Mouse (Mus musculus) heart, adult 2 months (tissue): ENCODE measurements around the gene Ccdc15. TPM values are rescaled to one million over a fixed set of nuclear protein-coding genes. Genes with fewer than 3 reads are reported as not detected.

ENCODE experiments used
- DNase-seq, 2 experiments: peaks; one replicate each; pipeline ENCODE4 v3.0.0; 2021
- H3K27ac ChIP-seq: fragments of 200-600 bp; 2 replicates; pipeline ENCODE4 v1.8.1; 2022
- H3K27me3 ChIP-seq: fragments of 200-500 bp; 2 replicates; pipeline ENCODE4 v1.6.1; 2012; ENCODE audit warnings: mild to moderate bottlenecking, low read length, inconsistent platforms, mixed read lengths; ENCODE audit not compliant: control insufficient read depth, insufficient read depth
- H3K36me3 ChIP-seq: fragments of 200-500 bp; 2 replicates; pipeline ENCODE4 v1.6.1; 2012; ENCODE audit warnings: low read length, inconsistent platforms; ENCODE audit not compliant: control insufficient read depth, insufficient read depth
- H3K4me1 ChIP-seq: fragments of 200-500 bp; 2 replicates; pipeline ENCODE4 v1.6.1; 2011; ENCODE audit warnings: low read length; ENCODE audit not compliant: control insufficient read depth, insufficient read depth
- H3K4me3 ChIP-seq: fragments of 200-600 bp; 2 replicates; pipeline ENCODE4 v1.8.1; 2022
- H3K79me2 ChIP-seq: fragments of 200-500 bp; replicated peaks from 2 replicates; pipeline ENCODE4 v1.6.1; 2012; ENCODE audit warnings: mild to moderate bottlenecking, inconsistent platforms, low read length, moderate library complexity, mixed read lengths; ENCODE audit not compliant: control insufficient read depth, insufficient read depth
- H3K9ac ChIP-seq: fragments of 200-500 bp; 2 replicates; pipeline ENCODE4 v1.6.1; 2012; ENCODE audit warnings: low read depth, mild to moderate bottlenecking, control low read depth, inconsistent platforms, low read length, mixed read lengths
- CTCF ChIP-seq: fragments of 200-600 bp; IDR thresholded peaks from 2 replicates; pipeline ENCODE4 v1.8.1; 2022; ENCODE audit warnings: antibody characterized with exemption, mild to moderate bottlenecking, moderate library complexity
- EP300 ChIP-seq: fragments of 200-500 bp; IDR thresholded peaks from 2 replicates; pipeline ENCODE4 v1.6.1; 2011; ENCODE audit warnings: low read depth, low read length, control low read depth; ENCODE audit not compliant: insufficient read depth
- POLR2A ChIP-seq: fragments of 200-500 bp; IDR thresholded peaks from 2 replicates; pipeline ENCODE4 v1.6.1; 2011; ENCODE audit warnings: mild to moderate bottlenecking, low read depth, low read length, control low read depth; ENCODE audit not compliant: insufficient read depth
- WGBS: fragments of 180-500 bp; shearing (Covaris S2); methylation state at CpG from one replicate; pipeline ENCODE4 v1.1.7; 2018; 5-methylcytosine and 5-hydroxymethylcytosine counted together
- intact Hi-C: fragments of 180-260 bp; cut with DNase I; formaldehyde crosslinking; loops from one replicate; pipeline ENCODE4 v1.15.1; 2025
- polyA plus RNA-seq: library from polyadenylated mRNA; depleted of rRNA; stranded (reverse); fragments of >200 nt; gene quantifications from 2 replicates; pipeline ENCODE4 v1.2.3, GENCODE M21; 2012
- total RNA-seq, 2 experiments: library from RNA; stranded (reverse); gene quantifications; 2 replicates each; pipeline ENCODE4 v1.2.3; 2021

The Ccdc15 gene
- total and polyA plus RNA-seq, 3 experiments: 0.53 to 2.0 (median 1.7) TPM

DNA sequence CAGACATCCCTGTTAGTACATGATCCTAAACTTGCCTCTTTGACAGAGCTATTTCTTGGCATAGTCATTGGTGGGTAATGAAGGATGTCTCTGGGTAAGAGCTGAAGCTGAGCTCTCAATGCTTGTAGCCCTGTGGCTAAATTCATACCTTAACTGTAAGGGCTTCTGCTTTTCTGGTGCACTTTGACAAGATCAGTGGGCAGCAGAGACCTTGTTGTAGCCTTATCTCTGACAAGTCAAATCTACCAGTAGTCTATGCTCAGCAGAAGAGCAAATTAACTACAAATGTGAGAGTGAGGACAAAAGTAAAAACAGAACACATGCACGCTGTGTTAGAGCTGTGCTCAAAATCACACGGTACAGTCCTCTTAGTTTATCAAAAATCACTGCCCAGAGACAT is 81.6 kb downstream of the Ccdc15 start:
- no peaks in the 10 kb centered on the region for H3K27me3 ChIP-seq
- TF ChIP-seq POLR2A (no peak), EP300 (no peak), CTCF (no peak)
- intact Hi-C loops: no loop called here
- no peak overlapping the region for H3K4me3 ChIP-seq
- no peaks in the 10 kb centered on the region for H3K79me2 ChIP-seq
- H3K36me3 ChIP-seq: no peaks in the 10 kb centered on the region
- no peaks in the 10 kb centered on the region for H3K4me1 ChIP-seq
- no peak for DNase-seq
- WGBS: 87% methylated on average over 2 of the region's 2 CpGs
- H3K9ac ChIP-seq: no peak overlapping the region
- H3K27ac ChIP-seq: no peak overlapping the region

GRCm38 (mm10) chr9:37255889-37256225 is 92.4 kb downstream of the Ccdc15 start:
- peaks cover 4% of the 10 kb centered on the region for H3K4me1 ChIP-seq
- peak overlapping the region; percentile 29 for H3K27ac ChIP-seq
- 29% methylated on average over 7 of the region's 7 CpGs for WGBS
- no peaks in the 10 kb centered on the region for H3K79me2 ChIP-seq
- no peaks in the 10 kb centered on the region for H3K36me3 ChIP-seq
- intact Hi-C loops: loop anchor here (5.0 kb wide), 1 partner anchor 71 kb away; no protein-coding TSS in a partner anchor
- H3K4me3 ChIP-seq: peak overlapping the region; percentile 49
- peak overlapping the region; percentile 58 for H3K9ac ChIP-seq
- H3K27me3 ChIP-seq: no peaks in the 10 kb centered on the region
- peak; percentile 54 to 62 for DNase-seq
- TF ChIP-seq CTCF (peak; percentile 71), EP300 (no peak)

GRCm38 (mm10) chr9:37255149-37255888 is 92.9 kb downstream of the Ccdc15 start, which contains the start of gene Slc37a2:
TSS of gene Slc37a2 (minus strand) at chr9:37255738.
- 2% methylated on average over 38 of the region's 38 CpGs for WGBS
- Histone ChIP-seq H3K9ac (peak within 1 kb of the TSS; percentile 58), H3K79me2 (no peaks in the 10 kb centered on the region), H3K27me3 (no peaks in the 10 kb centered on the region), H3K27ac (peak within 1 kb of the TSS; percentile 29), H3K4me3 (peak within 1 kb of the TSS; percentile 49), H3K36me3 (no peaks in the 10 kb centered on the region), H3K4me1 (peaks cover 4% of the 10 kb centered on the region)
- DNase-seq: peak; percentile 78 to 83
- TF ChIP-seq POLR2A (no peak), EP300 (no peak), CTCF (no peak)
- intact Hi-C loops: loop anchor here (5.0 kb wide), 1 partner anchor 72 kb away; no protein-coding TSS in a partner anchor

- H3K27ac ChIP-seq: peak overlapping the region; percentile 29
- no peak for DNase-seq
- 23% methylated on average over 6 of the region's 6 CpGs for WGBS
- H3K36me3 ChIP-seq: no peaks in the 10 kb centered on the region
- H3K4me1 ChIP-seq: peaks cover 4% of the 10 kb centered on the region
- H3K9ac ChIP-seq: no peak overlapping the region
- H3K79me2 ChIP-seq: no peaks in the 10 kb centered on the region
- no peaks in the 10 kb centered on the region for H3K27me3 ChIP-seq
- TF ChIP-seq CTCF (no peak), POLR2A (no peak)
- intact Hi-C loops: loop anchor here (5.0 kb wide), 1 partner anchor 73 kb away; no protein-coding TSS in a partner anchor
- peak overlapping the region; percentile 49 for H3K4me3 ChIP-seq
These were observed 93.6 kb downstream of the Ccdc15 start for GRCm38 (mm10) chr9:37254531-37255110.

- TF ChIP-seq EP300: no peak
- TF ChIP-seq CTCF: no peak
- TF ChIP-seq POLR2A: no peak
- intact Hi-C loops: no loop called here
- H3K27me3 ChIP-seq: no peaks in the 10 kb centered on the region
- WGBS: 86% methylated on average over 6 of the region's 6 CpGs
- H3K4me3 ChIP-seq: no peak overlapping the region
- no peak overlapping the region for H3K27ac ChIP-seq
- DNase-seq: no peak
- H3K9ac ChIP-seq: no peak overlapping the region
- no peaks in the 10 kb centered on the region for H3K36me3 ChIP-seq
- H3K79me2 ChIP-seq: no peaks in the 10 kb centered on the region
- H3K4me1 ChIP-seq: peaks cover 3% of the 10 kb centered on the region
These were observed 97.6 kb downstream of the Ccdc15 start for GRCm38 (mm10) chr9:37250631-37251030.

DNA sequence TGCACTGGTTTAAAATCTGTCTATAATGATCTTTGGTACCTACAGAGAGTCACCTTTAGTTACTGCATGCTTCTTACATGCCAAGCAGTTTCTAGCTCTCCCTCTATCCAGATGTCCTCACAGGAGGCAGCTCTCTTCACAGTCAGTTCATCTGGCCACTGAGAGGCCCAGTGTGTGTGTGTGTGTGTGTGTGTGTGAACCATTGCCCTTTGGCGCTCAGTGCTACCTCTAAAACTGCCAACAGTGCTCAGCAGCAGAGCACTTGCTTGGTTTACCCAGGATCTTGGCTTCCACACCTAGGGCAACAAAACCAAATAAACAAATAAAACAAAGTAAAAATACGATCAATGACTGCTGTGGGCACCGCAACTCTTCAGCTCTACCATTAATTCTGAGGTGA is 98.3 kb downstream of the Ccdc15 start:
- WGBS: 94% methylated on average over 3 of the region's 3 CpGs
- H3K79me2 ChIP-seq: no peaks in the 10 kb centered on the region
- DNase-seq: no peak
- no peak overlapping the region for H3K27ac ChIP-seq
- H3K36me3 ChIP-seq: no peaks in the 10 kb centered on the region
- no peaks in the 10 kb centered on the region for H3K27me3 ChIP-seq
- H3K9ac ChIP-seq: no peak overlapping the region
- peaks cover 2% of the 10 kb centered on the region for H3K4me1 ChIP-seq
- TF ChIP-seq CTCF (no peak), EP300 (no peak), POLR2A (no peak)
- intact Hi-C loops: no loop called here
- no peak overlapping the region for H3K4me3 ChIP-seq
